Mouse (Mus musculus): ENCODE measurements around the gene Desi2. TPM values are rescaled to one million over a fixed set of nuclear protein-coding genes. Genes with fewer than 3 reads are reported as not detected.

The Desi2 gene
- 5.3 and 6.4 TPM in 2 replicates for polyA plus RNA-seq (2012; rRNA removed)

GRCm38 (mm10) chr1:178187216-178187791 lies at the start of gene Desi2:
Desi2 (plus strand) TSS chr1:178187417.

Other genes starting within 250 kb of the Desi2 start
- 0.11 TPM in 2 replicates for gene Catspere2, start 204.0 kb upstream of the Desi2 start, polyA plus RNA-seq (2012; rRNA removed)
- 1.3 and 2.6 TPM in 2 replicates for gene Cox20, start 131.7 kb downstream of the Desi2 start, polyA plus RNA-seq (2012; rRNA removed)
- gene Hnrnpu, start 150.4 kb downstream of the Desi2 start, polyA plus RNA-seq (2012; rRNA removed): 9.7 and 10.0 TPM in 2 replicates
- gene Efcab2, start 218.7 kb downstream of the Desi2 start, polyA plus RNA-seq (2012; rRNA removed): 0.04 and 0.05 TPM in 2 replicates

Measured in stomach, adult 2 months (tissue).